Comparison of ENCODE assay signal across 12 mouse cellular contexts in genomic region chr16:33781789-33782728, GRCm38 (mm10). TPM values are rescaled to one million over a fixed set of nuclear protein-coding genes. Genes with fewer than 3 reads are reported as not detected.
DNase-seq lines count a peak whose midpoint lies in the region; ATAC-seq and TF ChIP-seq lines count a peak whose summit lies in the region.
"Had no signal": no experiment of that assay in that cellular context is flagged by ENCODE, and none has a peak within 500 bp of the region (broad histone marks: within the 10 kb centered on the region; RNA-seq: fewer than 3 reads in every experiment).

No protein-coding gene starts in this region.

- peak; percentile 83 for DNase-seq in MEL-GATA-1-ER (ENCODE audit: extremely low read depth, low read depth)
- DNase-seq in liver, embryonic 13.5 days: no peak
- no peak for DNase-seq in embryonic facial prominence, embryonic 10.5 days (ENCODE audit: low spot score)
- no peak for DNase-seq in urinary bladder, adult 18-20 months (ENCODE audit: low spot score in 2 of 2)
- no peak for DNase-seq in kidney, adult 2 months
- DNase-seq: cerebellum, adult 2 months; embryo, embryonic 11 days; heart, postnatal 4 days; lung, adult 18-20 months had no signal

- TF ChIP-seq CTCF in bone marrow, adult 2 months (IDR thresholded peaks at IDR 0.05; ENCODE audit: control insufficient read depth, insufficient read depth, low read length): no peak
- TF ChIP-seq CTCF in small intestine, adult 2 months (IDR thresholded peaks at IDR 0.05; ENCODE audit: extremely low read depth, insufficient read length, insufficient replicate concordance, low read depth, low read length): no peak
- no peak for TF ChIP-seq CTCF in kidney, adult 2 months (conservative IDR thresholded peaks at IDR 0.05; ENCODE audit: insufficient read depth, insufficient read length, low read depth, low read length)

- H3K4me2 ChIP-seq in liver, embryonic 13.5 days: no peak overlapping the region
- H3K4me2 ChIP-seq: heart, embryonic 11.5 days had no signal

- ATAC-seq in liver, embryonic 13.5 days (ENCODE audit: low read depth): peak; percentile 73

- peak overlapping the region; percentile 12; the same call in 1 of the 2 replicates for H3K27ac ChIP-seq in bone marrow, adult 2 months (ENCODE audit: control insufficient read depth, insufficient read depth, low read depth, low read length, poor library complexity)
- peak overlapping the region; percentile 73 for H3K27ac ChIP-seq in liver, embryonic 13.5 days
- H3K27ac ChIP-seq in small intestine, adult 2 months (ENCODE audit: insufficient read depth, low read depth, low read length): peak overlapping the region; percentile 96
- H3K27ac ChIP-seq in embryonic facial prominence, embryonic 10.5 days (replicated peaks): no peak overlapping the region
- H3K27ac ChIP-seq in kidney, adult 2 months (ENCODE audit: insufficient read depth, low read depth, low read length): no peak overlapping the region

- no peaks in the 10 kb centered on the region for H3K36me3 ChIP-seq in liver, embryonic 13.5 days
- no peaks in the 10 kb centered on the region for H3K36me3 ChIP-seq in small intestine, adult 2 months (ENCODE audit: control insufficient read depth, insufficient read depth, low read length)
- no peaks in the 10 kb centered on the region for H3K36me3 ChIP-seq in embryonic facial prominence, embryonic 10.5 days (replicated peaks)
- H3K36me3 ChIP-seq in kidney, adult 2 months (ENCODE audit: control insufficient read depth, insufficient read depth, low read length): no peaks in the 10 kb centered on the region

- H3K4me1 ChIP-seq in bone marrow, adult 2 months (ENCODE audit: control insufficient read depth, insufficient read depth, low read length): peaks cover 6% of the 10 kb centered on the region
- H3K4me1 ChIP-seq in liver, embryonic 13.5 days (replicated peaks): peaks cover 48% of the 10 kb centered on the region
- H3K4me1 ChIP-seq in small intestine, adult 2 months (ENCODE audit: control insufficient read depth, insufficient read depth, insufficient read length, low read length): peaks cover 38% of the 10 kb centered on the region; the same call in 1 of the 2 replicates
- peaks cover 1% of the 10 kb centered on the region; the same call in 1 of the 2 replicates for H3K4me1 ChIP-seq in embryonic facial prominence, embryonic 10.5 days
- no peaks in the 10 kb centered on the region for H3K4me1 ChIP-seq in kidney, adult 2 months (ENCODE audit: control insufficient read depth, insufficient read depth, low read length)

- H3K9me3 ChIP-seq in liver, embryonic 13.5 days (replicated peaks): no peaks in the 10 kb centered on the region
- no peaks in the 10 kb centered on the region for H3K9me3 ChIP-seq in embryonic facial prominence, embryonic 10.5 days

- H3K4me3 ChIP-seq in bone marrow, adult 2 months (replicated peaks; ENCODE audit: control insufficient read depth, low read depth, low read length): no peak overlapping the region
- H3K4me3 ChIP-seq in liver, embryonic 13.5 days (replicated peaks): no peak overlapping the region
- no peak overlapping the region for H3K4me3 ChIP-seq in small intestine, adult 2 months (ENCODE audit: low read depth, low read length)
- H3K4me3 ChIP-seq in embryonic facial prominence, embryonic 10.5 days: no peak overlapping the region
- no peak overlapping the region for H3K4me3 ChIP-seq in kidney, adult 2 months (ENCODE audit: insufficient read depth, low read depth, low read length)

- WGBS in bone marrow, adult 2 months: 20% methylated on average over 5 of the region's 5 CpGs
- 25% methylated on average over 5 of the region's 5 CpGs for WGBS in liver, embryonic 13.5 days (ENCODE audit: insufficient replicate concordance)
- 60% methylated on average over 5 of the region's 5 CpGs for WGBS in small intestine, adult 2 months
- 67% methylated on average over 5 of the region's 5 CpGs for WGBS in embryonic facial prominence, embryonic 10.5 days
- WGBS in kidney, adult 2 months: 82% methylated on average over 5 of the region's 5 CpGs

- peak overlapping the region; percentile 23; the same call in 1 of the 2 replicates for H3K9ac ChIP-seq in liver, embryonic 13.5 days

- H3K27me3 ChIP-seq in liver, embryonic 13.5 days: no peaks in the 10 kb centered on the region
- H3K27me3 ChIP-seq in small intestine, adult 2 months (ENCODE audit: control insufficient read depth, insufficient read depth, low read length): no peaks in the 10 kb centered on the region
- no peaks in the 10 kb centered on the region for H3K27me3 ChIP-seq in embryonic facial prominence, embryonic 10.5 days (replicated peaks; ENCODE audit: low read depth, poor library complexity, severe bottlenecking)
- no peaks in the 10 kb centered on the region for H3K27me3 ChIP-seq in kidney, adult 2 months (replicated peaks; ENCODE audit: control insufficient read depth, insufficient read depth, low read length)

- no peak for TF ChIP-seq POLR2A in bone marrow, adult 2 months (IDR thresholded peaks at IDR 0.05; ENCODE audit: borderline replicate concordance, control insufficient read depth, low read depth, low read length)
- TF ChIP-seq POLR2A in small intestine, adult 2 months (IDR thresholded peaks at IDR 0.05; ENCODE audit: low read depth, low read length): no peak
- no peak for TF ChIP-seq POLR2A in kidney, adult 2 months (IDR thresholded peaks at IDR 0.05; ENCODE audit: low read depth, low read length)

RNA-seq across cellular contexts. Expression of gene Muc13, which starts 11.8 kb away (rescaled TPM):
- polyA plus RNA-seq in bone marrow, adult 2 months (2011; ENCODE audit: insufficient read depth, insufficient read length, low replicate concordance, missing spikeins): 5.4 and 6.4 TPM in 2 replicates
- polyA plus RNA-seq in liver, embryonic 13.5 days (2015; fragmentation: Nextera tagmentation; extraction: Ambion mirVana): 2.7 and 3.2 TPM in 2 replicates
- polyA plus RNA-seq in small intestine, adult 2 months (2012; rRNA removed): 2,067 and 2,412 TPM in 2 replicates
- polyA plus RNA-seq in embryonic facial prominence, embryonic 10.5 days (2016; fragmentation: Nextera tagmentation; extraction: Ambion mirVana): 0.10 and 0.14 TPM in 2 replicates
- 0.10 and 0.11 TPM in 2 replicates for polyA plus RNA-seq in kidney, adult 2 months (2012; rRNA removed)

RNA-seq across cellular contexts. Expression of gene Itgb5, which starts 47.4 kb away (rescaled TPM):
- 25.0 and 31.1 TPM in 2 replicates for polyA plus RNA-seq in bone marrow, adult 2 months (2011; ENCODE audit: insufficient read depth, insufficient read length, low replicate concordance, missing spikeins)
- 10.9 and 11.3 TPM in 2 replicates for polyA plus RNA-seq in liver, embryonic 13.5 days (2015; fragmentation: Nextera tagmentation; extraction: Ambion mirVana)
- polyA plus RNA-seq in small intestine, adult 2 months (2012; rRNA removed): 36.3 and 80.3 TPM in 2 replicates
- 62.1 and 64.1 TPM in 2 replicates for polyA plus RNA-seq in embryonic facial prominence, embryonic 10.5 days (2016; fragmentation: Nextera tagmentation; extraction: Ambion mirVana)
- polyA plus RNA-seq in kidney, adult 2 months (2012; rRNA removed): 145 TPM in 2 replicates

Comparison
In these comparisons a context has a peak if more than half of its experiments do, and no peak if none do; other contexts are left out.
1. H3K27ac ChIP-seq: peak in bone marrow, adult 2 months (single experiment), liver, embryonic 13.5 days (single experiment) and small intestine, adult 2 months (single experiment); none in embryonic facial prominence, embryonic 10.5 days (single experiment) and kidney, adult 2 months (single experiment).
2. RNA of gene Muc13, which starts 11.8 kb away (polyA plus RNA-seq): 2,067 to 2,412 TPM in small intestine, adult 2 months; 5.4 to 6.4 TPM in bone marrow, adult 2 months, 2.7 to 3.2 TPM in liver, embryonic 13.5 days, 0.10 to 0.11 TPM in kidney, adult 2 months and 0.10 to 0.14 TPM in embryonic facial prominence, embryonic 10.5 days; every median in the first group is over 100 times any median in the second.